Comparison of ENCODE assay signal across 11 mouse cellular contexts in the genomic region with DNA sequence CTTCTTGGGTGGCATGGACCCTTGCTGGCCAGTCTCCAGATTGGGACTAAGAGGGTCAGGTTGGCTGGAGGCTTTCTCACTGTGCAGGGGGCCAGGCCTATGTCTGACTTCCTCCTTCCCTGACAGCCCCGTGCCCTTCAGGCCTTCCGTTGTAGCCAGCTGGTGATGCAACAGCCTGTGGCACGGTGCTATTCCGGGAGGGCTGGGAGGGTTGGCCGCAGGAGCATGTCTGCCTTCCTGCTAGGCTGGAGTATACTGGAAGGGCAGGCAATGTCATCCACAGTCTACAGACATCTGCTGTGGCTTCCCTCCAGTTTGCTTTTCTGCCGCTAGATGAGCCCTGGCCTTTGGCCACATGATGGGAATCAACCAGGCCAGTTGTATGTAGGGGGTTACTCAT. TPM values are rescaled to one million over a fixed set of nuclear protein-coding genes. Genes with fewer than 3 reads are reported as not detected.
DNase-seq lines count a peak whose midpoint lies in the region; ATAC-seq and TF ChIP-seq lines count a peak whose summit lies in the region.
"Had no signal": no experiment of that assay in that cellular context is flagged by ENCODE, and none has a peak within 500 bp of the region (broad histone marks: within the 10 kb centered on the region; RNA-seq: fewer than 3 reads in every experiment).

No protein-coding gene starts in this region.

- WGBS in spleen, adult 2 months: 21% methylated on average over 6 of the region's 6 CpGs
- WGBS in liver, embryonic 16.5 days (ENCODE audit: insufficient replicate concordance): 22% methylated on average over 6 of the region's 6 CpGs
- whole genome bisulfite sequencing in stomach, embryonic 15.5 days: 87% methylated on average over 6 of the region's 6 CpGs
- WGBS in kidney, adult 2 months: 72% methylated on average over 6 of the region's 6 CpGs

- H3K9me3 ChIP-seq in liver, embryonic 16.5 days (replicated peaks; ENCODE audit: control insufficient read depth, low read length): no peaks in the 10 kb centered on the region
- no peaks in the 10 kb centered on the region for H3K9me3 ChIP-seq in stomach, embryonic 15.5 days
- H3K9me3 ChIP-seq: forebrain, embryonic 10.5 days had no signal

- no peak overlapping the region; the same call in 1 of the 2 replicates for H3K27ac ChIP-seq in spleen, adult 2 months (ENCODE audit: insufficient read depth, low read length)
- peak overlapping the region; percentile 41; the same call in 1 of the 2 replicates for H3K27ac ChIP-seq in liver, embryonic 16.5 days (ENCODE audit: low read length)
- H3K27ac ChIP-seq in stomach, embryonic 15.5 days: no peak overlapping the region
- no peak overlapping the region for H3K27ac ChIP-seq in kidney, adult 2 months (ENCODE audit: insufficient read depth, low read depth, low read length)
- H3K27ac ChIP-seq: forebrain, embryonic 10.5 days had no signal

- peak; percentile 41 to 64 for DNase-seq in cerebellum, postnatal 14 days
- DNase-seq in cerebellum, adult 18-20 months: no peak
- no peak for DNase-seq in spleen, adult 2 months (ENCODE audit: low read depth in 1 of 2, low spot score in 2 of 2)
- DNase-seq in spleen, postnatal 4 days (ENCODE audit: low spot score in 2 of 2): no peak
- no peak for DNase-seq in kidney, adult 2 months
- DNase-seq: kidney, postnatal 25 days; lung, embryonic 14.5 days had no signal

- peak overlapping the region; percentile 7; the same call in 1 of the 2 replicates for H3K4me3 ChIP-seq in spleen, adult 2 months (ENCODE audit: extremely low read depth, insufficient read depth, insufficient read length)
- H3K4me3 ChIP-seq in liver, embryonic 16.5 days (ENCODE audit: low read depth, low read length): peak overlapping the region; percentile 44
- H3K4me3 ChIP-seq in stomach, embryonic 15.5 days (replicated peaks): 0 out of 2 replicates have a peak overlapping the region, but pooled peaks have one; percentile 3
- no peak overlapping the region for H3K4me3 ChIP-seq in kidney, adult 2 months (ENCODE audit: insufficient read depth, low read depth, low read length)
- H3K4me3 ChIP-seq: forebrain, embryonic 10.5 days had no signal

- 0 out of 2 replicates have a peak overlapping the region, but pooled peaks have one; percentile 15 for H3K9ac ChIP-seq in liver, embryonic 16.5 days (ENCODE audit: low read depth, low read length)
- H3K9ac ChIP-seq in stomach, embryonic 15.5 days: no peak overlapping the region
- H3K9ac ChIP-seq: lung, embryonic 14.5 days had no signal

- no peak for TF ChIP-seq POLR2A in spleen, adult 2 months (IDR thresholded peaks at IDR 0.05; ENCODE audit: low read depth, low read length)
- no peak for TF ChIP-seq POLR2A in kidney, adult 2 months (IDR thresholded peaks at IDR 0.05; ENCODE audit: low read depth, low read length)

- peak overlapping the region; percentile 39; the same call in 1 of the 2 replicates for H3K4me2 ChIP-seq in liver, embryonic 16.5 days (ENCODE audit: low read depth, low read length)
- no peak overlapping the region for H3K4me2 ChIP-seq in stomach, embryonic 15.5 days
- H3K4me2 ChIP-seq: lung, embryonic 14.5 days had no signal

- H3K4me1 ChIP-seq in spleen, adult 2 months (ENCODE audit: control insufficient read depth, insufficient read depth, insufficient read length): no peaks in the 10 kb centered on the region
- H3K4me1 ChIP-seq in liver, embryonic 16.5 days (ENCODE audit: control insufficient read depth, low read depth, low read length): no peaks in the 10 kb centered on the region
- no peaks in the 10 kb centered on the region for H3K4me1 ChIP-seq in stomach, embryonic 15.5 days
- H3K4me1 ChIP-seq in kidney, adult 2 months (ENCODE audit: control insufficient read depth, insufficient read depth, low read length): peaks cover 4% of the 10 kb centered on the region; the same call in 1 of the 2 replicates

- H3K36me3 ChIP-seq in spleen, adult 2 months (ENCODE audit: control insufficient read depth, insufficient read depth, low read length): no peaks in the 10 kb centered on the region
- H3K36me3 ChIP-seq in liver, embryonic 16.5 days (ENCODE audit: control insufficient read depth, insufficient read depth): 0 out of 2 replicates have a peak, but pooled peaks cover 6% of the 10 kb centered on the region
- H3K36me3 ChIP-seq in stomach, embryonic 15.5 days: peaks cover 8% of the 10 kb centered on the region; the same call in 1 of the 2 replicates
- H3K36me3 ChIP-seq in kidney, adult 2 months (ENCODE audit: control insufficient read depth, insufficient read depth, low read length): no peaks in the 10 kb centered on the region

- no peaks in the 10 kb centered on the region for H3K27me3 ChIP-seq in spleen, adult 2 months (ENCODE audit: control insufficient read depth, insufficient read depth, low read length)
- H3K27me3 ChIP-seq in liver, embryonic 16.5 days (ENCODE audit: control insufficient read depth, insufficient read depth, low read depth, low read length): no peaks in the 10 kb centered on the region
- H3K27me3 ChIP-seq in stomach, embryonic 15.5 days (replicated peaks): no peaks in the 10 kb centered on the region
- no peaks in the 10 kb centered on the region for H3K27me3 ChIP-seq in kidney, adult 2 months (replicated peaks; ENCODE audit: control insufficient read depth, insufficient read depth, low read length)

- ATAC-seq in liver, embryonic 16.5 days (ENCODE audit: low read depth): peak; percentile 32; the same call in 1 of the 2 replicates
- ATAC-seq in stomach, embryonic 15.5 days (ENCODE audit: insufficient read depth, low FRiP score, low read depth): no peak
- no peak for ATAC-seq in megakaryocyte-erythroid progenitor cell, adult 5-6 weeks (replicated peaks; ENCODE audit: low FRiP score, low TSS enrichment, poor library complexity, severe bottlenecking)

- no peak for TF ChIP-seq CTCF in spleen, adult 2 months (IDR thresholded peaks at IDR 0.05; ENCODE audit: extremely low read depth, insufficient read depth, insufficient read length, insufficient replicate concordance)
- no peak for TF ChIP-seq CTCF in kidney, adult 2 months (conservative IDR thresholded peaks at IDR 0.05; ENCODE audit: insufficient read depth, insufficient read length, low read depth, low read length)

RNA-seq across cellular contexts. Expression of gene Card9, which starts 0.7 kb away (rescaled TPM):
- polyA plus RNA-seq in spleen, adult 2 months (2012; rRNA removed): 11.9 and 17.7 TPM in 2 replicates
- 1.7 and 3.0 TPM in 2 replicates for polyA plus RNA-seq in liver, embryonic 16.5 days (2015; fragmentation: Nextera tagmentation; extraction: Ambion mirVana)
- 1.6 and 1.8 TPM in 2 replicates for polyA plus RNA-seq in stomach, embryonic 15.5 days (2015; fragmentation: Nextera tagmentation; extraction: Ambion mirVana)
- 0.72 and 2.9 TPM in 2 replicates for total RNA-seq in megakaryocyte-erythroid progenitor cell, adult 5-6 weeks (2014; fragmentation: Nextera tagmentation)
- total RNA-seq in megakaryocyte-erythroid progenitor cell, adult 5-6 weeks (2017): 1.7 and 3.2 TPM in 2 replicates
- polyA plus RNA-seq in kidney, adult 2 months (2012; rRNA removed): 2.1 and 2.5 TPM in 2 replicates

RNA-seq across cellular contexts. Expression of gene Dnlz, which starts 8.1 kb away (rescaled TPM):
- polyA plus RNA-seq in spleen, adult 2 months (2012; rRNA removed): 13.4 and 20.0 TPM in 2 replicates
- 7.2 and 8.0 TPM in 2 replicates for polyA plus RNA-seq in liver, embryonic 16.5 days (2015; fragmentation: Nextera tagmentation; extraction: Ambion mirVana)
- polyA plus RNA-seq in stomach, embryonic 15.5 days (2015; fragmentation: Nextera tagmentation; extraction: Ambion mirVana): 22.2 and 25.1 TPM in 2 replicates
- 12.7 and 20.7 TPM in 2 replicates for total RNA-seq in megakaryocyte-erythroid progenitor cell, adult 5-6 weeks (2014; fragmentation: Nextera tagmentation)
- total RNA-seq in megakaryocyte-erythroid progenitor cell, adult 5-6 weeks (2017): 9.4 and 15.3 TPM in 2 replicates
- polyA plus RNA-seq in kidney, adult 2 months (2012; rRNA removed): 26.9 and 28.8 TPM in 2 replicates

RNA-seq across cellular contexts. Expression of gene Snapc4, which starts 20.5 kb away (rescaled TPM):
- polyA plus RNA-seq in spleen, adult 2 months (2012; rRNA removed): 41.1 and 46.5 TPM in 2 replicates
- 7.1 and 10.0 TPM in 2 replicates for polyA plus RNA-seq in liver, embryonic 16.5 days (2015; fragmentation: Nextera tagmentation; extraction: Ambion mirVana)
- 23.5 and 25.9 TPM in 2 replicates for polyA plus RNA-seq in stomach, embryonic 15.5 days (2015; fragmentation: Nextera tagmentation; extraction: Ambion mirVana)
- total RNA-seq in megakaryocyte-erythroid progenitor cell, adult 5-6 weeks (2014; fragmentation: Nextera tagmentation): 64.6 and 87.4 TPM in 2 replicates
- total RNA-seq in megakaryocyte-erythroid progenitor cell, adult 5-6 weeks (2017): 33.6 and 52.3 TPM in 2 replicates
- polyA plus RNA-seq in kidney, adult 2 months (2012; rRNA removed): 21.9 and 25.2 TPM in 2 replicates

RNA-seq across cellular contexts. Expression of gene Entr1, which starts 29.1 kb away (rescaled TPM):
- polyA plus RNA-seq in spleen, adult 2 months (2012; rRNA removed): 60.1 and 70.5 TPM in 2 replicates
- polyA plus RNA-seq in liver, embryonic 16.5 days (2015; fragmentation: Nextera tagmentation; extraction: Ambion mirVana): 34.1 and 34.4 TPM in 2 replicates
- polyA plus RNA-seq in stomach, embryonic 15.5 days (2015; fragmentation: Nextera tagmentation; extraction: Ambion mirVana): 103 TPM in 2 replicates
- 45.3 and 72.2 TPM in 2 replicates for total RNA-seq in megakaryocyte-erythroid progenitor cell, adult 5-6 weeks (2014; fragmentation: Nextera tagmentation)
- 38.6 and 56.8 TPM in 2 replicates for total RNA-seq in megakaryocyte-erythroid progenitor cell, adult 5-6 weeks (2017)
- polyA plus RNA-seq in kidney, adult 2 months (2012; rRNA removed): 102 and 110 TPM in 2 replicates

RNA-seq across cellular contexts. Expression of gene Pmpca, which starts 29.2 kb away (rescaled TPM):
- 17.6 and 21.2 TPM in 2 replicates for polyA plus RNA-seq in spleen, adult 2 months (2012; rRNA removed)
- polyA plus RNA-seq in liver, embryonic 16.5 days (2015; fragmentation: Nextera tagmentation; extraction: Ambion mirVana): 55.8 and 57.6 TPM in 2 replicates
- 86.8 and 97.9 TPM in 2 replicates for polyA plus RNA-seq in stomach, embryonic 15.5 days (2015; fragmentation: Nextera tagmentation; extraction: Ambion mirVana)
- total RNA-seq in megakaryocyte-erythroid progenitor cell, adult 5-6 weeks (2014; fragmentation: Nextera tagmentation): 75.8 and 78.0 TPM in 2 replicates
- 68.3 and 90.5 TPM in 2 replicates for total RNA-seq in megakaryocyte-erythroid progenitor cell, adult 5-6 weeks (2017)
- polyA plus RNA-seq in kidney, adult 2 months (2012; rRNA removed): 50.6 and 54.0 TPM in 2 replicates

Comparison
In these comparisons a context has a peak if more than half of its experiments do, and no peak if none do; other contexts are left out.
1. DNase-seq: peak in cerebellum, postnatal 14 days (2 of 2); none in cerebellum, adult 18-20 months (0 of 2), spleen, adult 2 months (0 of 2), spleen, postnatal 4 days (0 of 2) and kidney, adult 2 months (single experiment).